Mouse (Mus musculus): ENCODE measurements around the gene Gm10490. TPM values are rescaled to one million over a fixed set of nuclear protein-coding genes. Genes with fewer than 3 reads are reported as not detected.

Gm10490 gene
- total and polyA plus RNA-seq, 3 experiments: not detected

GRCm38 (mm10) chrX:7928270-7928790, 19.0 kb downstream of the Gm10490 start, which contains the start of gene Eras:
TSS of gene Eras (minus strand) at chrX:7928607.
- Histone ChIP-seq H3K4me1 (ENCODE audit: control insufficient read depth in 1 of 2, insufficient read depth in 2 of 2) (no peaks in the 10 kb centered on the region), H3K9ac (ENCODE audit: insufficient read depth, low read depth) (no peak within 1 kb of the TSS), H3K79me2 (replicated peaks; ENCODE audit: control insufficient read depth, extremely low read depth, insufficient read depth, poor library complexity, severe bottlenecking) (no peaks in the 10 kb centered on the region), H3K36me3 (replicated peaks in 1 of 2; ENCODE audit: control insufficient read depth in 1 of 2, insufficient read depth in 1 of 2, low read length in 1 of 2) (peaks cover 14 to 38% of the 10 kb centered on the region in 2 experiments), H3K4me2 (ENCODE audit: insufficient read depth, low read depth, poor library complexity, severe bottlenecking) (no peak within 1 kb of the TSS), H3K4me3 (replicated peaks in 1 of 3; ENCODE audit: low read depth in 2 of 3, low read length in 2 of 3, poor library complexity in 1 of 3) (no peak within 1 kb of the TSS), H3K27ac (ENCODE audit: insufficient read depth, low read depth) (no peak within 1 kb of the TSS), H3K27me3 (replicated peaks) (no peaks in the 10 kb centered on the region), H3K9me3 (replicated peaks; ENCODE audit: low read length) (no peaks in the 10 kb centered on the region)
- DNase-seq (ENCODE audit: extremely low read depth): no peak
- TF ChIP-seq POLR2A (IDR thresholded peaks at IDR 0.05; ENCODE audit: low read depth, low read length) (no peak), KAT2A (IDR thresholded peaks at IDR 0.05; ENCODE audit: insufficient replicate concordance, low read length) (no peak), CHD2 (IDR thresholded peaks at IDR 0.05; ENCODE audit: low read length) (no peak), ZNF384 (IDR thresholded peaks at IDR 0.05; ENCODE audit: low read depth, low read length) (no peak), IRF4 (IDR thresholded peaks at IDR 0.05; ENCODE audit: low read depth, low read length) (no peak), USF1 (IDR thresholded peaks at IDR 0.05; ENCODE audit: low read depth, low read length) (no peak)
- dilution Hi-C loops (cut with MboI; ENCODE audit: extremely low pct_ligation_motif_present, extremely low pct_unique_long_range_greater_than_20kb, low sequenced_read_pairs): no loop called here
- in situ Hi-C loops (cut with MboI; ENCODE audit: low pct_ligation_motif_present, low pct_unique_long_range_greater_than_20kb, low sequenced_read_pairs): no loop called here

GRCm38 (mm10) chrX:7936874-7937273, 27.5 kb downstream of the Gm10490 start:
- peaks cover 37 to 74% of the 10 kb centered on the region in 2 experiments for H3K36me3 ChIP-seq (replicated peaks in 1 of 2; ENCODE audit: control insufficient read depth in 1 of 2, insufficient read depth in 1 of 2, low read length in 1 of 2)
- dilution Hi-C loops (cut with MboI; ENCODE audit: extremely low pct_ligation_motif_present, extremely low pct_unique_long_range_greater_than_20kb, low sequenced_read_pairs): no loop called here
- no peak overlapping the region for H3K27ac ChIP-seq (ENCODE audit: insufficient read depth, low read depth)
- no peaks in the 10 kb centered on the region for H3K79me2 ChIP-seq (replicated peaks; ENCODE audit: control insufficient read depth, extremely low read depth, insufficient read depth, poor library complexity, severe bottlenecking)
- no peaks in the 10 kb centered on the region for H3K4me1 ChIP-seq (ENCODE audit: control insufficient read depth in 1 of 2, insufficient read depth in 2 of 2)
- H3K27me3 ChIP-seq (replicated peaks): no peaks in the 10 kb centered on the region
- DNase-seq (ENCODE audit: extremely low read depth): no peak
- in situ Hi-C loops (cut with MboI; ENCODE audit: low pct_ligation_motif_present, low pct_unique_long_range_greater_than_20kb, low sequenced_read_pairs): no loop called here
- H3K4me3 ChIP-seq (replicated peaks in 1 of 3; ENCODE audit: low read depth in 2 of 3, low read length in 2 of 3, poor library complexity in 1 of 3): no peak overlapping the region
- TF ChIP-seq IRF4 (IDR thresholded peaks at IDR 0.05; ENCODE audit: low read depth, low read length): no peak
- peak in 1 of 2 experiments; percentile 19; a peak in 2 of 4 replicates for TF ChIP-seq CTCF (conservative IDR thresholded peaks at IDR 0.05 in 1 of 2, IDR thresholded peaks at IDR 0.05 in 1 of 2; ENCODE audit: low read depth in 2 of 2, low read length in 2 of 2)
- TF ChIP-seq CHD2 (IDR thresholded peaks at IDR 0.05; ENCODE audit: low read length): no peak
- no peak for TF ChIP-seq E2F4 (IDR thresholded peaks at IDR 0.05; ENCODE audit: insufficient replicate concordance, low read depth, low read length)
- TF ChIP-seq SIN3A (IDR thresholded peaks at IDR 0.05; ENCODE audit: low read length): no peak
- TF ChIP-seq RAD21 (IDR thresholded peaks at IDR 0.05; ENCODE audit: low read depth, low read length): no peak
- no peak for TF ChIP-seq POLR2A (IDR thresholded peaks at IDR 0.05; ENCODE audit: low read depth, low read length)
- TF ChIP-seq JUND (conservative IDR thresholded peaks at IDR 0.05; ENCODE audit: low read depth, low read length): no peak
- H3K9me3 ChIP-seq (replicated peaks; ENCODE audit: low read length): no peaks in the 10 kb centered on the region
- H3K4me2 ChIP-seq (ENCODE audit: insufficient read depth, low read depth, poor library complexity, severe bottlenecking): no peak overlapping the region
- H3K9ac ChIP-seq (ENCODE audit: insufficient read depth, low read depth): no peak overlapping the region

DNA sequence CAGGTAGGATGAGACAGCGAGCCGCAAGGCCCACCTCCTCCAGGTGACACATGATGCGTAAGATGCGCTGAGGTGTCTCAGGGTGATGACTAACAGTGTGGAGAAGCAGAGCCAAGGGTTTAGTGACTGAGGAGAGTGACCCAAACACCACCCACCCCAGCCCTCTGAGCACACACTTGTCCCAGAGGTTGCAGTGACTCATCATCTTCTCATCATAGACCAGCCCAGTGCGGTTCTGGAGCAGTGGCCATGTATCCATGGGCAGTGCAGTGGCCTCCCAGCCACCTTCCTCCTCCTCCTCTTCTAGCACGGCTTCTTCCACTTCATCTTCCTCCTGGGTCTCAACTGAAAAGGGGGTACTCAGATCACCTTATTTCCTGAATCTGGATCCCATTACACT, 28.3 kb downstream of the Gm10490 start:
- H3K4me2 ChIP-seq (ENCODE audit: insufficient read depth, low read depth, poor library complexity, severe bottlenecking): no peak overlapping the region
- no peak for DNase-seq (ENCODE audit: extremely low read depth)
- no peak for TF ChIP-seq ETS1 (conservative IDR thresholded peaks at IDR 0.05; ENCODE audit: low read depth, low read length)
- TF ChIP-seq IRF4 (IDR thresholded peaks at IDR 0.05; ENCODE audit: low read depth, low read length): no peak
- no peak for TF ChIP-seq KAT2A (IDR thresholded peaks at IDR 0.05; ENCODE audit: insufficient replicate concordance, low read length)
- no peak for TF ChIP-seq ZNF384 (IDR thresholded peaks at IDR 0.05; ENCODE audit: low read depth, low read length)
- no peak for TF ChIP-seq GABPA (IDR thresholded peaks at IDR 0.05; ENCODE audit: insufficient replicate concordance, low read depth, low read length)
- TF ChIP-seq USF1 (IDR thresholded peaks at IDR 0.05; ENCODE audit: low read depth, low read length): no peak
- no peak for TF ChIP-seq CHD2 (IDR thresholded peaks at IDR 0.05; ENCODE audit: low read length)
- TF ChIP-seq JUN (IDR thresholded peaks at IDR 0.05; ENCODE audit: insufficient read depth, low read depth, low read length): no peak
- no peak for TF ChIP-seq SIN3A (IDR thresholded peaks at IDR 0.05; ENCODE audit: low read length)
- no peak for TF ChIP-seq MEF2A (IDR thresholded peaks at IDR 0.05; ENCODE audit: borderline replicate concordance, low read depth, low read length)
- H3K4me1 ChIP-seq (ENCODE audit: control insufficient read depth in 1 of 2, insufficient read depth in 2 of 2): no peaks in the 10 kb centered on the region
- dilution Hi-C loops (cut with MboI; ENCODE audit: extremely low pct_ligation_motif_present, extremely low pct_unique_long_range_greater_than_20kb, low sequenced_read_pairs): no loop called here
- H3K9me3 ChIP-seq (replicated peaks; ENCODE audit: low read length): no peaks in the 10 kb centered on the region
- no peaks in the 10 kb centered on the region for H3K79me2 ChIP-seq (replicated peaks; ENCODE audit: control insufficient read depth, extremely low read depth, insufficient read depth, poor library complexity, severe bottlenecking)
- no peaks in the 10 kb centered on the region for H3K27me3 ChIP-seq (replicated peaks)
- no peak overlapping the region for H3K4me3 ChIP-seq (replicated peaks in 1 of 3; ENCODE audit: low read depth in 2 of 3, low read length in 2 of 3, poor library complexity in 1 of 3)
- no peak overlapping the region for H3K9ac ChIP-seq (ENCODE audit: insufficient read depth, low read depth)
- H3K27ac ChIP-seq (ENCODE audit: insufficient read depth, low read depth): no peak overlapping the region
- in situ Hi-C loops (cut with MboI; ENCODE audit: low pct_ligation_motif_present, low pct_unique_long_range_greater_than_20kb, low sequenced_read_pairs): no loop called here
- H3K36me3 ChIP-seq (replicated peaks in 1 of 2; ENCODE audit: control insufficient read depth in 1 of 2, insufficient read depth in 1 of 2, low read length in 1 of 2): peaks cover 35 to 69% of the 10 kb centered on the region in 2 experiments

Measured in CH12.LX (cell line).